In the genomic region with DNA sequence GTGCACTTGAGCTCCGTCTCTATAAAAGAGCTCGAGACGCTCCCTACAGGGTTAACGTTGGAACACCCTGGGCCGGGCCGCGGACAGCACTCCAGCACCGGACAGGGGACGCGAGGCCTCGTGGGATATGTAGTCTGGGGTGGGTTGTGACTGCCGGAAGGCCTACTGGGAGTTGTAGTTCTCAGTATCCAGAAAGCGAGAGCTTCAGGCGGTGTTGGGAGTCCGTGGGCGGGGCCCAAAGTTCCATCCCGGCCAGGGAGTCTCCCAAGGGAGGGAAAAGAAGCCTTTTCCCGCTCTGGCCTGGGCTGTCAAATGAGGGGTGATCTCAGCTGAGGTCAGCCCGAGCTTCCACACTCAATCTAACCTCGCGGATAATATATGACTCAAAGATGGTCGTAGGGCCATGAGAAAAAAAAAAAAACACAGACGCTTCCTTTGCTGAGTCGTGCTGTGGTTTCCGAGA, we compare ENCODE assay signal across 7 mouse cellular contexts. TPM values are rescaled to one million over a fixed set of nuclear protein-coding genes. Genes with fewer than 3 reads are reported as not detected.
DNase-seq lines count a peak whose midpoint lies in the region; ATAC-seq and TF ChIP-seq lines count a peak whose summit lies in the region.

No protein-coding gene starts in this region.

- peak; percentile 19 for TF ChIP-seq POLR2A in kidney, adult 2 months (IDR thresholded peaks at IDR 0.05; ENCODE audit: low read depth, low read length)
- peak; percentile 13; the same call in 1 of the 2 replicates for TF ChIP-seq POLR2A in spleen, adult 2 months (IDR thresholded peaks at IDR 0.05; ENCODE audit: low read depth, low read length)

- peak overlapping the region; percentile 82 for H3K27ac ChIP-seq in embryonic facial prominence, embryonic 12.5 days
- peak overlapping the region; percentile 81 for H3K27ac ChIP-seq in kidney, adult 2 months (ENCODE audit: insufficient read depth, low read depth, low read length)
- H3K27ac ChIP-seq in limb, embryonic 12.5 days, result peak overlapping the region; percentile 91
- peak overlapping the region; percentile 92 for H3K27ac ChIP-seq in midbrain, embryonic 15.5 days
- H3K27ac ChIP-seq in spleen, adult 2 months (ENCODE audit: insufficient read depth, low read length), result peak overlapping the region; percentile 74

- H3K4me2 ChIP-seq in embryonic facial prominence, embryonic 12.5 days (replicated peaks), result peak overlapping the region; percentile 90
- H3K4me2 ChIP-seq in limb, embryonic 12.5 days, result peak overlapping the region; percentile 82
- H3K4me2 ChIP-seq in midbrain, embryonic 15.5 days, result peak overlapping the region; percentile 87

- peak overlapping the region; percentile 79 for H3K9ac ChIP-seq in embryonic facial prominence, embryonic 12.5 days
- peak overlapping the region; percentile 78 for H3K9ac ChIP-seq in limb, embryonic 12.5 days (replicated peaks)
- peak overlapping the region; percentile 46 for H3K9ac ChIP-seq in midbrain, embryonic 15.5 days

- H3K27me3 ChIP-seq in embryonic facial prominence, embryonic 12.5 days, result peaks cover 18% of the 10 kb centered on the region
- H3K27me3 ChIP-seq in kidney, adult 2 months (replicated peaks; ENCODE audit: control insufficient read depth, insufficient read depth, low read length), result no peaks in the 10 kb centered on the region
- peaks cover 22% of the 10 kb centered on the region for H3K27me3 ChIP-seq in limb, embryonic 12.5 days
- peaks cover 10% of the 10 kb centered on the region; the same call in 1 of the 2 replicates for H3K27me3 ChIP-seq in midbrain, embryonic 15.5 days (replicated peaks)
- no peaks in the 10 kb centered on the region for H3K27me3 ChIP-seq in spleen, adult 2 months (ENCODE audit: control insufficient read depth, insufficient read depth, low read length)

- H3K4me3 ChIP-seq in embryonic facial prominence, embryonic 12.5 days, result peak overlapping the region; percentile 75
- peak overlapping the region; percentile 60 for H3K4me3 ChIP-seq in kidney, adult 2 months (ENCODE audit: insufficient read depth, low read depth, low read length)
- peak overlapping the region; percentile 70 for H3K4me3 ChIP-seq in limb, embryonic 12.5 days (replicated peaks)
- peak overlapping the region; percentile 75 for H3K4me3 ChIP-seq in midbrain, embryonic 15.5 days
- peak overlapping the region; percentile 77 for H3K4me3 ChIP-seq in spleen, adult 2 months (ENCODE audit: extremely low read depth, insufficient read depth, insufficient read length)

- no peak for TF ChIP-seq CTCF in kidney, adult 2 months (conservative IDR thresholded peaks at IDR 0.05; ENCODE audit: insufficient read depth, insufficient read length, low read depth, low read length)
- no peak for TF ChIP-seq CTCF in spleen, adult 2 months (IDR thresholded peaks at IDR 0.05; ENCODE audit: extremely low read depth, insufficient read depth, insufficient read length, insufficient replicate concordance)

- DNase-seq in adrenal gland, postnatal 25 days, result peak; percentile 90
- peak; percentile 95 to 99 for DNase-seq in heart, adult 18-20 months
- peak; percentile 98 for DNase-seq in kidney, adult 2 months
- peak; percentile 79 to 92 for DNase-seq in spleen, adult 2 months (ENCODE audit: low read depth in 1 of 2, low spot score in 2 of 2)

- WGBS in embryonic facial prominence, embryonic 12.5 days, result under 1% methylated on average over 25 of the region's 25 CpGs
- WGBS in kidney, adult 2 months, result under 1% methylated on average over 25 of the region's 25 CpGs
- WGBS in limb, embryonic 12.5 days, result under 1% methylated on average over 25 of the region's 25 CpGs
- under 1% methylated on average over 25 of the region's 25 CpGs for WGBS in midbrain, embryonic 15.5 days
- under 1% methylated on average over 25 of the region's 25 CpGs for WGBS in spleen, adult 2 months

- H3K9me3 ChIP-seq in embryonic facial prominence, embryonic 12.5 days, result peaks cover 5% of the 10 kb centered on the region; the same call in 1 of the 2 replicates
- H3K9me3 ChIP-seq in limb, embryonic 12.5 days, result peaks cover 4% of the 10 kb centered on the region
- no peaks in the 10 kb centered on the region for H3K9me3 ChIP-seq in midbrain, embryonic 15.5 days

- H3K4me1 ChIP-seq in embryonic facial prominence, embryonic 12.5 days, result peaks cover 36% of the 10 kb centered on the region
- peaks cover 4% of the 10 kb centered on the region; the same call in 1 of the 2 replicates for H3K4me1 ChIP-seq in kidney, adult 2 months (ENCODE audit: control insufficient read depth, insufficient read depth, low read length)
- H3K4me1 ChIP-seq in limb, embryonic 12.5 days (replicated peaks), result peaks cover 37% of the 10 kb centered on the region
- peaks cover 46% of the 10 kb centered on the region for H3K4me1 ChIP-seq in midbrain, embryonic 15.5 days
- H3K4me1 ChIP-seq in spleen, adult 2 months (ENCODE audit: control insufficient read depth, insufficient read depth, insufficient read length), result peaks cover 4% of the 10 kb centered on the region; the same call in 1 of the 2 replicates

- peak; percentile 94 for ATAC-seq in embryonic facial prominence, embryonic 12.5 days (ENCODE audit: insufficient number of reproducible peaks, insufficient read depth, low FRiP score, low TSS enrichment)
- peak; percentile 96 for ATAC-seq in limb, embryonic 12.5 days (ENCODE audit: insufficient number of reproducible peaks, insufficient read depth, low FRiP score, low TSS enrichment, low read depth)
- peak; percentile 95 for ATAC-seq in midbrain, embryonic 15.5 days (replicated peaks)

- peaks cover 34% of the 10 kb centered on the region for H3K36me3 ChIP-seq in embryonic facial prominence, embryonic 12.5 days
- H3K36me3 ChIP-seq in kidney, adult 2 months (ENCODE audit: control insufficient read depth, insufficient read depth, low read length), result peaks cover 5% of the 10 kb centered on the region
- peaks cover 33% of the 10 kb centered on the region for H3K36me3 ChIP-seq in limb, embryonic 12.5 days
- H3K36me3 ChIP-seq in midbrain, embryonic 15.5 days (replicated peaks), result peaks cover 9% of the 10 kb centered on the region; the same call in 1 of the 2 replicates
- peaks cover 12% of the 10 kb centered on the region for H3K36me3 ChIP-seq in spleen, adult 2 months (ENCODE audit: control insufficient read depth, insufficient read depth, low read length)

RNA-seq across cellular contexts. Expression of a gene that starts 0.9 kb away (rescaled TPM):
- 20.0 and 22.0 TPM in 2 replicates for total RNA-seq in adrenal gland, postnatal 25 days (2021)
- 28.5 and 28.8 TPM in 2 replicates for polyA plus RNA-seq in embryonic facial prominence, embryonic 12.5 days (2016; fragmentation: Nextera tagmentation; extraction: Ambion mirVana)
- 10 to 100 TPM; 32.3 to 34.8 TPM for total RNA-seq in heart, adult 18-20 months (2021)
- polyA plus RNA-seq in kidney, adult 2 months (2012; rRNA removed), result 10.7 and 10.9 TPM in 2 replicates
- polyA plus RNA-seq in limb, embryonic 12.5 days (2016; fragmentation: Nextera tagmentation; extraction: Ambion mirVana), result 25.4 and 25.6 TPM in 2 replicates
- polyA plus RNA-seq in midbrain, embryonic 15.5 days (2015; fragmentation: Nextera tagmentation; extraction: Ambion mirVana), result 42.8 and 43.2 TPM in 2 replicates
- polyA plus RNA-seq in spleen, adult 2 months (2012; rRNA removed), result 8.4 and 12.7 TPM in 2 replicates

RNA-seq across cellular contexts. Expression of a gene that starts 25.4 kb away (rescaled TPM):
- 73.9 and 97.0 TPM in 2 replicates for total RNA-seq in adrenal gland, postnatal 25 days (2021)
- 230 and 253 TPM in 2 replicates for polyA plus RNA-seq in embryonic facial prominence, embryonic 12.5 days (2016; fragmentation: Nextera tagmentation; extraction: Ambion mirVana)
- total RNA-seq in heart, adult 18-20 months (2021), result 10 to 100 TPM; 41.9 to 46.0 TPM
- polyA plus RNA-seq in kidney, adult 2 months (2012; rRNA removed), result 9.9 and 14.0 TPM in 2 replicates
- 252 and 268 TPM in 2 replicates for polyA plus RNA-seq in limb, embryonic 12.5 days (2016; fragmentation: Nextera tagmentation; extraction: Ambion mirVana)
- 226 and 237 TPM in 2 replicates for polyA plus RNA-seq in midbrain, embryonic 15.5 days (2015; fragmentation: Nextera tagmentation; extraction: Ambion mirVana)
- 7.9 and 8.2 TPM in 2 replicates for polyA plus RNA-seq in spleen, adult 2 months (2012; rRNA removed)

RNA-seq across cellular contexts. Expression of a gene that starts 37.9 kb away (rescaled TPM):
- 2.3 TPM in 2 replicates for total RNA-seq in adrenal gland, postnatal 25 days (2021)
- 2.9 and 4.1 TPM in 2 replicates for polyA plus RNA-seq in embryonic facial prominence, embryonic 12.5 days (2016; fragmentation: Nextera tagmentation; extraction: Ambion mirVana)
- 100 to 1,000 TPM; 126 to 148 TPM for total RNA-seq in heart, adult 18-20 months (2021)
- 29.9 and 50.8 TPM in 2 replicates for polyA plus RNA-seq in kidney, adult 2 months (2012; rRNA removed)
- 5.0 and 5.2 TPM in 2 replicates for polyA plus RNA-seq in limb, embryonic 12.5 days (2016; fragmentation: Nextera tagmentation; extraction: Ambion mirVana)
- polyA plus RNA-seq in midbrain, embryonic 15.5 days (2015; fragmentation: Nextera tagmentation; extraction: Ambion mirVana), result 1.4 and 1.8 TPM in 2 replicates
- polyA plus RNA-seq in spleen, adult 2 months (2012; rRNA removed), result 0.88 and 1.4 TPM in 2 replicates

Comparison
In these comparisons a context has a peak if more than half of its experiments do, and no peak if none do; other contexts are left out.
1. Peak in every context shown above with its lines: DNase-seq, ATAC-seq, H3K4me3 ChIP-seq and H3K27ac ChIP-seq.
2. RNA of a gene that starts 25.4 kb away (polyA plus RNA-seq): 230 to 253 TPM in embryonic facial prominence, embryonic 12.5 days, 252 to 268 TPM in limb, embryonic 12.5 days and 226 to 237 TPM in midbrain, embryonic 15.5 days; 9.9 to 14.0 TPM in kidney, adult 2 months and 7.9 to 8.2 TPM in spleen, adult 2 months; every median in the first group is over 10 times any median in the second.